Mouse (Mus musculus): ENCODE measurements around the gene Hmgcl. TPM values are rescaled to one million over a fixed set of nuclear protein-coding genes. Genes with fewer than 3 reads are reported as not detected.
"Not testable (repeated sequence)": the region's sequence is repeated elsewhere in the genome, so short reads cannot be mapped to it uniquely, and the experiment has no call there.

The Hmgcl gene
- polyA plus RNA-seq, 1 experiment, result 79.9 TPM

GRCm38 (mm10) chr4:135926861-135927260, 19.4 kb upstream of the Hmgcl start:
- DNase-seq (ENCODE audit: low spot score), result no peak

GRCm38 (mm10) chr4:135928376-135928775, 17.9 kb upstream of the Hmgcl start:
- no peak for DNase-seq (ENCODE audit: low spot score)

GRCm38 (mm10) chr4:135929405-135929804, 16.8 kb upstream of the Hmgcl start:
- no peak for DNase-seq (ENCODE audit: low spot score)

GRCm38 (mm10) chr4:135929828-135930227, 16.4 kb upstream of the Hmgcl start:
- DNase-seq (ENCODE audit: low spot score), result no peak

- DNase-seq (ENCODE audit: low spot score), result no peak
Observed at GRCm38 (mm10) chr4:135930239-135930638, 16.0 kb upstream of the Hmgcl start.

- DNase-seq (ENCODE audit: low spot score), result no peak
Observed at GRCm38 (mm10) chr4:135931832-135932231, 14.4 kb upstream of the Hmgcl start.

GRCm38 (mm10) chr4:135934708-135935500, 11.3 kb upstream of the Hmgcl start:
- no peak for DNase-seq (ENCODE audit: low spot score)

- no peak for DNase-seq (ENCODE audit: low spot score)
Observed at GRCm38 (mm10) chr4:135935502-135935901, 10.7 kb upstream of the Hmgcl start.

GRCm38 (mm10) chr4:135938858-135939257, 7.4 kb upstream of the Hmgcl start:
- DNase-seq (ENCODE audit: low spot score), result no peak

GRCm38 (mm10) chr4:135941026-135941425, 5.2 kb upstream of the Hmgcl start:
- DNase-seq (ENCODE audit: low spot score), result not testable (repeated sequence)

- no peak for DNase-seq (ENCODE audit: low spot score)
Observed at GRCm38 (mm10) chr4:135942193-135942592, 4.1 kb upstream of the Hmgcl start.

GRCm38 (mm10) chr4:135943389-135943788, 2.9 kb upstream of the Hmgcl start:
- no peak for DNase-seq (ENCODE audit: low spot score)

- DNase-seq (ENCODE audit: low spot score), result no peak
Observed at GRCm38 (mm10) chr4:135945706-135946105, 542 bp upstream of the Hmgcl start.

GRCm38 (mm10) chr4:135946659-135947301, 532 bp downstream of the Hmgcl start:
- DNase-seq (ENCODE audit: low spot score), result no peak

GRCm38 (mm10) chr4:135948142-135948541, 1.9 kb downstream of the Hmgcl start:
- no peak for DNase-seq (ENCODE audit: low spot score)

- DNase-seq (ENCODE audit: low spot score), result no peak
Observed at GRCm38 (mm10) chr4:135949475-135949874, 3.2 kb downstream of the Hmgcl start.

- no peak for DNase-seq (ENCODE audit: low spot score)
Observed at GRCm38 (mm10) chr4:135949911-135950310, 3.7 kb downstream of the Hmgcl start.

GRCm38 (mm10) chr4:135950365-135950764, 4.1 kb downstream of the Hmgcl start:
- no peak for DNase-seq (ENCODE audit: low spot score)

GRCm38 (mm10) chr4:135951505-135951904, 5.3 kb downstream of the Hmgcl start:
- DNase-seq (ENCODE audit: low spot score), result no peak

GRCm38 (mm10) chr4:135953179-135953578, 6.9 kb downstream of the Hmgcl start:
- DNase-seq (ENCODE audit: low spot score), result no peak

- DNase-seq (ENCODE audit: low spot score), result no peak
Observed at GRCm38 (mm10) chr4:135954241-135954640, 8.0 kb downstream of the Hmgcl start.

- peak; percentile 23 for DNase-seq (ENCODE audit: low spot score)
Observed at GRCm38 (mm10) chr4:135955886-135956285, 9.6 kb downstream of the Hmgcl start.

GRCm38 (mm10) chr4:135958354-135958753, 12.1 kb downstream of the Hmgcl start:
- no peak for DNase-seq (ENCODE audit: low spot score)
